Mouse (Mus musculus) activated CD4-positive, CD25-positive, alpha-beta regulatory T cell (primary cell): ENCODE measurements around the gene Poln. TPM values are rescaled to one million over a fixed set of nuclear protein-coding genes. Genes with fewer than 3 reads are reported as not detected.

Experiments used
- polyA plus RNA-seq, 2 experiments: library from polyadenylated mRNA; unstranded; fragments of 100-300 nt; shearing (Covaris generic); gene quantifications; one replicate each; pipeline ENCODE4 v1.2.1; 2017

The Poln gene
- 1 to 10 TPM in 1 of 2 experiments, under 1 TPM in 1; 0.66 to 2.3 TPM for polyA plus RNA-seq

DNA sequence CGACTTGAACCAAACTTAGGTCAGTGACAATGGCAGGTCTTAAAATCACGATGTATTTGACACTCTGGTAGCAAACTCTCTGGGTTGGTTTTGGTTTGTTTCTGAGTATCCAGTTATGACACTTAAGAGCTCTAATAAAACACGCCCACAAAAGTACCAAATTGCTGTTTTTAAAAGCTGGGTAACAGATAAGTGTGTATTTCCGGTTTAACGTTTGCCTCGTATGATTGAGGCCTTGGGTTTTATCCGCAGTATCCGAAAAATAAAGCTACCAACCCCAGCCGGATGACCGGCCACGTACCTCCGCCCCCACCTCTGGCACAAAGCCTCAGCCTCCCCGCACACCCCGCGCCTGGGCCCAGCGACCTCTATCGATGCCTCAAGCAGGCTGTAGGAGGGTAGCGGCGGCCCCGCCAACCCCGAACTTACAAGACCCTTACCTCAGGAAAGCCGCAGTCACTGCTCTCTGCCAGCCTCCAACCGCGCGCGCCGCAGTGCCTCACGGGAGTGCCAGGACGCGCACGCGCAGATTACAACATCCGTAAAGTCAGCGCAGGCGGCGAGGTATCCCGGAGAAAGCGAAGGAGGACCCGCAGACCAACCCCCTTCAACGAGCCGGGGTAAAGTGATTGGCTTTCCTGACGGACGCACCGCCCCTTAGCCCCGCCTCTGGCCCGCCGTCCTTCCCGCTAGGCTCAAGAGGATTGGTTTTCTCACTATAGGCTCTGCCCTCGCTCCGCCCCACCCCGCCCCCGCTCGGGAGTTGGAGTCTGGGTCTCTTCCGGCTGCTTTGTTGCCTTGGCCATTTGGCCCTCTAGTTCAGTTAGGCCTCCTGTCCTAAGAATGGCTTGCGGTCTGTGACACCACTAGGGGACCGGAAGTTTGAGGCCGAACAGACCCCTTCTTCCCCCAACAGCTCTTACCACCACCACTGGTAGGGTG, at the start of gene Poln, which contains the start of gene Haus3:
Poln (minus strand) TSS at position 499 of the 942 bp plus-strand sequence.
Haus3 (minus strand) TSS at position 578 of the 942 bp plus-strand sequence.

DNA sequence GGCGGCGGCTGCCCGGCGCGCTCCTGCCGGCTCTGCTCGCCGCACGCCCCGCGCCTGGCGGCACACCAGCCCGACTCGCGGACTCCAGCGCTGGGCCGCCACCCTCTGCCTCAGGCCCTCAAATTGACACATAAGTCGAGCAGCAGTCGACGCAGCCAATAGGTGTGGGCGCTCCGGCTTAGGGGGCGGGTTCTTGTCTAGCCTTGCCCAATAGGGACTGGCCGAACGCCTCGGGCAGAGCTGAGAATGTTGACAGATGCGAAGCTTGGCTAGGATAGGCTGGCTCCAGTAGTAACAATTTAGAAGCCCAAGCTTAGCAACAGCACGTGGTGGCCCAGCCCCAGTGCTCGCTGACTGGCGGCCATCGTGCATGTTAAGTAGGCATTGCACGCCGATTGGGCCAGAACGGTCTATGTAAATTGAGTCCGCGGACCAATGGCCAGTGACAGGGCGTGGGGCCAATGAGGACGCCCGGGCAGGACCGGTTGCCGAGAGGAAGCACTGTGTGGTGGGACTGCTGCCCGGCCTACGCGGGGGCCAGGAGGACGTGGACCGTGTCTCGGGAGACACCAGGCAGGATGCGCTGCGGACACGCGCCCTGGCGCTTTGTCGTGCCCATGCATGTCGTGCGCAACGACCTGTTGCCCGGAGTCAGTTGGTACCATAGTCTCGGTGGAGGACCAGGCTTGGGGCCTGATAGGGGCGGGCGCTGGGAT, 18.5 kb upstream of the Poln start, which contains the start of gene Mxd4:
Mxd4 (minus strand) TSS at position 120 of the 716 bp plus-strand sequence.

DNA sequence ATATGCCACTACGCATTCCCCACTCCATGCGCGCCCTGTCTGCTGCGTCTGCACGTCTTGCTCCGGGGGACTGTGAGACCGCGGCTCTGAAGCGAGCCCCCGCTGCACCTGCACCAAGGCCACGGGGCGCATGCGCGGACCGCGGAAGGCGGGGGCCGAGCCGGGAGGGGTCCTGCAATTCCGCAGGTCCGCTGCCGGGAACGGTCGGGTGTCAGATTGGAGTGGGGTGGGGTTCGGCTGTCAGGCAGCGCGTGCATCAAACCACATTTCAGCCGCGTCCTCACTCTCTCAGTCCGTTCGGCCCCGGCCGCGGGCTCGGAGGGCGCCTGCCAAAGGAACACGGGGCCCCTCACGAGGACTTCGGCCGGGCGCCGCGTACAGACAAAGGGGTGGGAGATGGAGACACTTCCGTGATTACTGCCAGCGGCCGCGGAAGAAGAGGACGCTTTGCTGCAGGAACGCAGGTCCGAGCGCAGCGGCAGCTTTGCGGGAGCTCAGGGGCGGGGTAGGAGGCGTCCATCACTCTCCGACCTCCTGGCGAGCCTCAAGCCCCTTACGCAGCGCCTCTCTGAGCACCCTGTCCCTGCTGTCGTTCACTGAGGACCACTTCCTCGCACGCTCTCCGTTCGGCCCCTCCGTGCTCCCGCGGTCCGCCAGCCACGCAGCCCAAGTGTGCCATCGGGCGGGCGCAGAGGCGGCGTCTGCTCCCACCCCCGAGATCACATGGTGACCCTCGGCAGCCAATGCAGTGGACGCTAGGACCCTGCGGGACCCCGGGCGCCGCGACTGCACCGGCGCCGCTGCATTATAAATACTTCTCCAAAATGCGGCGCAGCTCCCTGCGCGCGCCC, 173.2 kb downstream of the Poln start, which contains the start of gene Nat8l:
Nat8l (plus strand) TSS at position 142 of the 851 bp plus-strand sequence.

DNA sequence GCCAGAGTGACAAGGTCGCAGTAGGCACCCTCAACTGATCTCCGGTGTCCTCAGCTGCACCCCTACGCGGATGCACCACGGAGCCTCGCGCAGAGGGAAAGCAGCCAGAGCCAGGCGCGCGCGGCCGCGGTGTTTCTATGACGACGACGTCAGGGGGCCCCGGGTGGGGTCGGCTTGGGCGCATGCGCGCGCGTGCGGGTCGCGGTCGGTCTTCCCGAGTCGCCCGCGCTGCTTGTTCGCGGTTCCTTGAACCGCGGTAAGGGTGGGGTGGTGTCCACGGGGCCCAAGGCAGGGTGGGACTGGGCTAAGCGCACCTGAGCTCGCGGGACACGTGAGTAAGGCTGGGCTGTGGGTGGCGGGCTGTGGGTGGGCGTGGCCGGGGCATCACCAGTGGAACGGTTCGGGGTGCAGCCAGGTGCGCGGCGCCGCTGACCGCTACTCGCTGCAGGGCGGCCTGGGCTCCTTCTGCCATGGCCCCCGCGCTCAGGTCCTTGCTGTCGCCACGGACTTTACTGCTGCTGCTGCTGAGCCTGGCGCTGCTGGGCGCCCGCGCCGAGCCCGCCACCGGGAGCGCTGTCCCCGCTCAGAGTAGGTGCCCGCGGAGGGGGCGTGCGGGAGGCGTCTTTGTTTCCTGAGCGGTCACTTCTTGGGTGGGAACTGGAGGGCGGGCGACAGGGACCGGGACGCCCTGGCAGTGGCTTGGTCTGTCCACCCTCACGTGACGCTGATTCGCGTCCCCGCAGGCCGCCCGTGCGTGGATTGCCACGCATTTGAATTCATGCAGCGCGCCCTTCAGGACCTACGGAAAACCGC, 185.7 kb downstream of the Poln start, which contains the start of gene Gm1673:
Gm1673 (plus strand) TSS at position 125 of the 813 bp plus-strand sequence.

Other genes starting within 250 kb of the Poln start
- 10 to 100 TPM; 34.7 to 46.6 TPM for gene Nelfa, start 233.0 kb downstream of the Poln start, polyA plus RNA-seq
- gene Gm1673, start 186.0 kb downstream of the Poln start, polyA plus RNA-seq: under 1 TPM in 1 of 2 experiments, not detected in 1; 0.43 TPM
- gene Nat8l, start 173.5 kb downstream of the Poln start, polyA plus RNA-seq: not detected
- gene Haus3, start 79 bp upstream of the Poln start, polyA plus RNA-seq: 10 to 100 TPM; 46.1 to 62.1 TPM
- 10 to 100 TPM; 73.7 to 94.9 TPM for gene Mxd4, start 18.3 kb upstream of the Poln start, polyA plus RNA-seq
- 1 to 10 TPM; 1.9 to 4.9 TPM for gene Zfyve28, start 119.0 kb upstream of the Poln start, polyA plus RNA-seq
- not detected for gene Cfap99, start 119.2 kb upstream of the Poln start, polyA plus RNA-seq
- gene Rnf4, start 166.8 kb upstream of the Poln start, polyA plus RNA-seq: 100 to 1,000 TPM; 130 to 151 TPM
- 10 to 100 TPM; 17.1 to 17.5 TPM for gene Fam193a, start 200.5 kb upstream of the Poln start, polyA plus RNA-seq